Mouse (Mus musculus): ENCODE results near the gene Flywch1.
"Not testable (repeated sequence)": the region's sequence is repeated elsewhere in the genome, so short reads cannot be mapped to it uniquely, and the experiment has no call there.

Flywch1 gene

DNA sequence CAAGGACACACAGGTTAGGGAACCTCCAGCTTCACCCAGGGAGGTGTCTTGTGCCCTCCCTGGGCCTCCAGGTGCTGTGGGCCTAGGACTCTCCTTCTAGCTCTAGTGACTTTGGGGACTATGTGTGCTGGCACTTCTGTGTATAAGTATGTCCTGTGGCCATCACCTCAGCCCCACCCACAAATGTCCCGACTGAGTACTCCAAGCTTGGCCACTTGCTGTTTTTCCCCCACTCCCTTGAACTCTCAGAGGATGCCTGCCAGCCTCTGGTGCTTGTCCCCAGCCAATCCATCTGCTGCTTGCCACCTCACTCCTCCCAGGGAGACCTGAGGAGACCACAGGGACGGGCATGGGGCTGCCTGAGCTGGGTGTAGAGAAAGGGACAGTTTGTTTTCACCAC, 7.0 kb upstream of the Flywch1 start:
- DNase-seq (ENCODE audit: low read depth, low spot score) = no peak

DNA sequence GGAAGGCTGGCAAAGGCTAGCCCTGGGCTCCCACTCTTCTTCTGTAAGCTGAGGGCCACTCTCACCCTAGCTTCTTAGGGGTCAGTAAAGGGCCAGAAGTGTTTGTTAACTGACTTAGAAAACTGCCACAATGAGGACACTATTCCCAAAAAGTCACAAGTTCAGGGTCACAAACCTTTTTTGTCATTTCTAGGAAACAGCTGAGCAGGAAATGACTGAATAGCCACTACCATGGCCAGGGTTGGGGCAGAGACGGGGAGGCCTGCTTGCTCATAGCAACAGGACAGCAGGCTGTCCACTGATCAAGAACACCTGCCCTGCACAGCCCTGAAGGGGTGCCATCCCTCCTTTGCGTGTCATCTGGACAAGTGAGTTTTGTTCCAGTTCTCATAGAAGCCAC, 5.7 kb upstream of the Flywch1 start:
- DNase-seq (ENCODE audit: low read depth, low spot score) = no peak

DNA sequence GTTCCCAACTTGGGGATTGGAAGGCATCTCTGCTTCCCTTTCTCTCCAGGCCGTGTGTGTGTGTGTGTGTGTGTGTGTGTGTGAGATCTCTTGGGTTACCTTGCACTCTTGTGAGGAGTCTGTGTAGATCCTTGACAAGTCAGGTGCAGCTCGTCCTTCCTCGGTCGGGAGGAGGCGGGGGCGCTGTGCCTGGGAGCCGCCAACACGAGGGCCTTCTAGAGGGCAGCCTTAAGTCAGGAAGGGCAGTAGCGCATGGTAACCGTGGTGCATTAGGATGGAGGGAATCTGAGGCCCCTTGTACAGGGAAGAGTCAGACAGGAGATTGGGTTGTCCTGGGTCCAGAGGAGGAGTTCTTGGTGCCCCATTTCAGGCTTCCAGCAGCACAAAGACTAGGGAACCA, 4.8 kb upstream of the Flywch1 start:
- DNase-seq (ENCODE audit: low read depth, low spot score) = no peak

DNA sequence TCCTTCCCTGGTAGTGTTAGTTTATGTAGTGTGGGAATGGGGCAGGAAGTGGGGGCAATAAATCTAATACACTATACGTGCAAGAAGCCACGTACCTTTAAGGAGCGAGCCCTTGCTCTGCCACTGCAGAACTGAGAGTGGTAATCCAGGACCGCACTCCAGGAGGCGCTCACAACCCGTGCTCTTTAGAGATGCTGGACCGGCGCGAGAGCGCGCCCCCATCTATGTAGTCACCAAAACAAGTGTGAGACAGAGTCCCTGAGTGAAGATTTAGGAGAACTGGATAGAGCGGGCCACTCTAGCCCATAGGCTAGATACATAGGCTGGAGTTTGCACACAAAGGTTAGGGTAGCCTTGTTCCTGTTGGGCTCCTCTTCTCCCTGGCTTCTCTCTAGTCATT, 2.7 kb upstream of the Flywch1 start:
- peak; percentile 84 for DNase-seq (ENCODE audit: low read depth, low spot score)

DNA sequence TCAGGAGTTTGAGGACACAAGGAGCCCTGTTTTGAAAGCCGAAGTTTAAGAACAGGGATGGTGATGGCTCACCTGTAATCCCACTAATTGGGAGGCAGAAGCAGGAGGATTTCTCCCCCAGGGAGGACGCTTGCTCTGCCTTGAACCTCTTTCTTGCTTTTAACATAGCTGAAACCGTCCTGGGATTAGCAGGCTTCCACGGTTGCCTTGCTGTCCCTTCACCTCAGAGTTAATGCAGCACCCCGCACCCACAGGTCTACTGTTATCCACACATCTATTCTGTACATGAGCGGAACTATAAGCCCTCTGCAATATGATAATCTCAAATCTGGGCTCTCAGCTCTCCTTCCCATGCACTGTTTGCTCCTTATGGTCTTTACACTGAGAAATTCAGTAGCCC, 2.3 kb upstream of the Flywch1 start:
- DNase-seq (ENCODE audit: low read depth, low spot score) = no peak

DNA sequence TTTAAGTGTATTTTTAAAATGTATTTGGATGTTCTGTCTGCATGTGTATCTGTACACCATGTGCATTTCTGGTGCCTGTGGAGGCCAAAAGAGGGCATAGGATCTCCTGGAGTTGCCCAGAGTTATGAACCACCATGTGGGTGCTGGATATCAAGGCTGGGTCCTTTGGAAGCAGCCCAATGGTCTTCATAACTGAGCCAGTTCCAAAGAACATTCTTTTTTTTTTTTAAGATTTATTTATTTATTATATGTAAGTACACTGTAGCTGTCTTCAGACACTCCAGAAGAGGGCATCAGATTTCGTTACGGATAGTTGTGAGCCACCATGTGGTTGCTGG, 786 bp upstream of the Flywch1 start:
- DNase-seq (ENCODE audit: low read depth, low spot score) = not testable (repeated sequence)

DNA sequence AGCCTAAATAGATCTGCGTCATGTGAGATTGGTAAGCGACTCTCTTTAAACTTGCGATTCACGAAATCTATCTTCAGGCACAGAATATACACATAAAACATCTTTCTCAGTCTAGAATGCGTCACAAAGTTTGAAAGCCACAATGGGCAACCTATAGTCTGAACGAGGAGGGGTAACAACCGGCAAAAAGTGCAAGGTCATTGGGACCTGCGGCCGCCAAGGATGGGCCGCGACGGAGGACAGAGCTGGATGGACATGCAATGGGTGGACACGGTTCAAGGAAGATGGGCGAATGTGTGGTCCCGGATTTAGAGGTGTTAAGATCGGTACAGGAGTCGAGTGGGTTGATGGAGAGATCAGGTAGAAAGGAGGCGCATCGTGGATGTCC, 512 bp downstream of the Flywch1 start:
- no peak for DNase-seq (ENCODE audit: low read depth, low spot score)

DNA sequence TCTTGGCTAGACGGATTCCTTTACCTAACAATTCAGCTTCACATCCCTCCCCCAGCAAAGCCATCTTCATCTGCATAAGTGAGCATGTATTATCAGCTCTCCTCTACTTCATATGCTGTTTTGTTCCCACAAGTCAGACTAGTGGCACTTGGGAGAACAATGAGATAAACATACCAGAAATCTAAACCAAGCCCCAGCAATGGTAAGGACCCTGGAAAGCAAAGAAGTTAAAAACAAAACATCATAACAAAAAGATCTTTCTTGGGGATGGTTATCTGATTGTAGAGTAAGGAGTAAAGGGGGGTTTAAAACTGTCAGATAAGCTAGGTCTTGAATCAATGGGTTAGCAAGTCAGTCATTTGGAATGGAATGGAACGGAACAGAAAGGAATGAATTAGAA, 909 bp downstream of the Flywch1 start:
- DNase-seq (ENCODE audit: low read depth, low spot score) = no peak

DNA sequence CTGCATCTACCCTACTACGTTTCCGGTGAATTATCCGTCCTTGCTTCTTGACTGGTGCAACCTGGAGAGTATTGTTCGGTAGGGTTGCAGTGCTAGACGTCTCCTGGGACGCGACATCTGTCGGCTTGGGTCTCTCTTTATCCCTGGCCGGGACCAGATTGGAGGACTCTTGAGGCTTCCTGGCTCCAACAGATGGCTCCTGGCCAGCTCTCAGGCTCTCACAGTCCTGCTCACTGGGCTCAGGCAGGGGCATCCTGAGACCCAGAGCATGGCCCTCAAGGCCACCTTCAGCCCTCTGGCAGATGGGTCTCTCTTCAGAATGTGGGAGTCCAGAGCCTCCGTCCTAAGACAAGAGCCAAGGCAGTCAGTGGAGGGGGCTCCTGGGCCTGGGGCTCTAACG, 8.4 kb downstream of the Flywch1 start:
- DNase-seq (ENCODE audit: low read depth, low spot score) = no peak

DNA sequence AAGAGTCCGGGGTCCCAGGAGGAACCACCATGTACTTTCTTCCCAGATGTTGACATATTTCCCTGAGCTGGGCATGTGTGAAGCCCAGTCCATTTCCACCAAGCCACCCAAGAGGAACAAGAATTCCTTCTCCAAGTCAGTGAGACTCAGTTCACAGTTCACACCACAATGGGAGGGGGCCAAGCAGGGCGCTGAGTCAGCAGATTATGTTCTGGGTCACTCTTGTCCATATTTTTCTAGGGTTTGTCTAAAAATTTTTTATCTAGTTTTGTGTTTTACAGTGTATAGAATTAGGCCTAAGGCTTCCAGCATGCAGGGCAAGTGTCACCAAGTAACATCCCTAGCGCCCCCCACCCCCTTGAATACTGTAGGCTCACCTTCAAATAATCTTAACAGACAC, 10.2 kb downstream of the Flywch1 start:
- DNase-seq (ENCODE audit: low read depth, low spot score) = no peak

DNA sequence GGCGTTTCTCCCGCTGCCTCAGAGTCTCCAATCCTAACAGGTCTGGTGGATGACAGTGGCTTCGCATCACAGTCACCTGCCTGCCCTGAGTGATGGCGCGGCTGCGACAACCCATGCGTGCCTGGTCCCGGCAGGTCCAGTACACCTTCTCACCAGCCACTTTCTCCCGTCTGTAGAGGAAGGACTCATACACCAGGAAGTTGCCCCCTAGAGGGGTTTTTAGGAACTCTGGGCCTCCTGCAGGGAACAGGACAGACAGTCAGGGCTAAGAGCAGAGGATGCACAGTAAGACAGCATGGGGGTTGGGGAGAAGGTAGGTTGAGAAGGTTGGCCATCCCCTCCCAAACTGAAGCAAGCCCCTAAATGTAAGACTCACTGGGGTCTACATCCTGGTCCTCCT, 11.2 kb downstream of the Flywch1 start:
- no peak for DNase-seq (ENCODE audit: low read depth, low spot score)

DNA sequence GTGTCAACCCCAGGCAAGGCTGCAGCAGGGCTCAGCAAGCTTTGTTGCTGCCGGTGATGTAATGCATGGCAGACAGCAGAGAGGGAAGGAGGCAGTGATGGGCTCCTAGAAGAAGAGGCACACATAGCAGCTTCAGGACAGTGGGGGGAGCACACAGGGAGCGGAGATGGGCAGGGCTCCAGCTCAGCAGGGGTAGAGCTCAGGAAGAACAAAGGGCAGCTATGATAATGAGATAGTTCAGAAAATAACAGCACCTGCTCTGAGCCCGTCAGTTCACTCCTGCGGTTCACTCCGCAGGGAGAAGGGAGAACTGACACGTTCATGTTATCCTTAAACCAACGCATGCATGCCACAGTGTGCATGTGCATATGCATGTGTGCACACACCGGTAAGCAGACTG, 12.6 kb downstream of the Flywch1 start:
- no peak for DNase-seq (ENCODE audit: low read depth, low spot score)

DNA sequence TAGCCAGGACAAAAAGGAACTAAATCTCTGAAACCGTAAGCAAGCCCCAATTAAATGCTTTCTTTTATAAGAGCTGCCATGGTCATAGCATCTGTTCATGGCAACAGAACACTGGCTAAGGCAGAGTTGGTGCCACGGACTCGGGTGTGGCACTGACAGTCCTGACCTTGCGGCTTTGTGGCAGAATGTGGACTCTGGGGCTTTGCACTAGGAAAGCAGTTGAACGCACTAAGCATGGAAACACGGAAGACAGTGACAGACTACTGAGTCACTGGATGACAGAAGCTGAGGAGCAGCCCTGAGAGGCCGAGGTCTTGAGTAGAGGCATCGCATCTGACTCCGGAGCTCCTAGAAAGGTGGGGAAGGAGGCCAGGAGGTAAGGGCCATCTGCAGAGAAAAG, 13.8 kb downstream of the Flywch1 start:
- no peak for DNase-seq (ENCODE audit: low read depth, low spot score)

DNA sequence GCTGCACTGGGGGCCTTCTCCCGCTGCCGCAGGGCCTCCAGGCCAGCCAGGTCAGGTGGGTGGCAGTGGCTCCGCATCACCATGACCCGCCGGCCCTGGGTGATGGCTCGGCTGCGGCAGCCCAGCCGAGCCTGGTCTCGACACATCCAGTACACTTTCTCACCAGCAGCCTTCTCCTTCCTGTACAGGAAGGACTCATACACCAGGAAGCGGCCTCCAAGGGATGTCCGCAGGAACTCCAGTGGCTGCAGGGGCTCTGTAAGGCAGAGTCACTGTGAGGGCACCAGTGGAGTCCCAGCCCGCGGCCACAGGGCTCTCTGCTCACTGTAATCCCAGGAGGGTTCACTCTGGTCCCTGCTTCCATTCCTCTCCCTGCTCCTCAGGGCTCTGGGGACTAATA, 15.7 kb downstream of the Flywch1 start:
- DNase-seq (ENCODE audit: low read depth, low spot score) = no peak

DNA sequence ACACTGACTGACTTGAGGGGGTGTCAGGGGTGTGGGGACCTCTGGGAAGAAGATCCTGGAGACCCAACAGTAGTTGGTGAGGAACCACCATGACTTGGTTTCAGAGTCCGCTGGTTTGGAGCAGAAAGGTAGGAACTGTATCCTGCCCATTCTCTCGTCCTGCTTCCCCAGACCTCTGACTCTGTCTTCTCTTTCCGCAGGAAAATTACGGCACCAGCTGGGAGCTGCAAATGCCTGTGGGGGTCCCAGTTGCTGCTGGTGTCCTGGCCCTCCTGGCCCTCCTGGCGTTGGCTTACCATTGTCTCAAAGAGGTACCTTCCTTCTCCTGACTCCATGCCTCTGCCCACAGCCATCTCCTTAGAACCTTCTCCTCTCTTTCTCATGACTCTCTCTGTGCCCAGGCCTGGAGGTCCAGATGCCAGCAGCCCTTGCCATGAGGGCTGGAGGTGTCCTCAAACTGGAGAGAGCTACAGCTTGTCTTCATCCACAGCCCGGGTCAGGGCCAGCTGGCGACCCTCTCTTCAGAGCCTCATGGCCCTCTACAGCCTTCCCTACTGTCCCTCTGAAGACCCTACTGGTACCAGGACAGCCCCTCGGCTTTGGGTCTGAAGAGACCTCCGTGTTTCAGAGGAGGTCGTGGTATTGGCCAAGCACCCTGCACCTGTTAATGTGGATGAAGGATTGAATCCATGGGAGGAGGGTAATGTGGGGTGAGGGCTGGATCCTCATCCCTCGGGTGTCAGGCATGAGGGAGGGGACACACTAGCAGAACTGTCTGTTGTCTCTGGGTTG, 21.8 kb downstream of the Flywch1 start:
- DNase-seq (ENCODE audit: low read depth, low spot score) = peak; percentile 7

DNA sequence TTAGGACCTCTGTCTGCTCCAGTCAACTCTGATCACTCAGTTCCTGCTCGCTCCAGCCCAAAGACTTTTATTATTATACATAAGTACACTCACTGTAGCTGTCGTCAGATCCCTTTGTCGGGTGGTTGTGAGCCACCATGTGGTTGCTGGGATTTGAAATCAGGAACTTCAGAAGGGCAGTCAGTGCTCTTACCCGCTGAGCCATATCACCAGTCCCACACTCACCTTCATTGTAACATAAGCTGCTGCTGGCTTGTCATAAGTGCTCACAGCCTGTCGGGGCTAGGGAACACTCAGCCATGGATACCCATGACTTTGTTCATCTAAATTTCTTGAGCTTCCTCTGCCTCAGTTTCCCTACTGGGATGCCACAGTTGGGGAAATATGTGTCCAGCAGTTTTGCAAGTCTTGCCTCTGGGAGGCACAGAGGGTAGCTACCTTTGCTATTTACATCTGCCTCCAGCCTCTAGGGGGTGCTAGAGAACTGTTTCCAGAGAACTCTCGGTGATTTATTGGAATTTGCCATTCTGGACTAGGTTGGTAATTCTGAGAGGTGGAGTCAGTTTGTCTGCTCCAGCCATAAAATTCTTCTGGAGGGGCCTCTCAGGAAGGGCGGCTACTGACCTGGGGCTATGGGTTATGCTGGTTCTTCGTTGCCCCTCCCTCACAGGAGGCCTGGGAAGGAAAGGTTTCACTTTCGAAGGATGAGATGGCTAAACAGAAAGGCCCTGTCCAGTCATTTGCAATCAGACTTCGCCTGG, 22.6 kb downstream of the Flywch1 start:
- peak; percentile 92 for DNase-seq (ENCODE audit: low read depth, low spot score)

DNA sequence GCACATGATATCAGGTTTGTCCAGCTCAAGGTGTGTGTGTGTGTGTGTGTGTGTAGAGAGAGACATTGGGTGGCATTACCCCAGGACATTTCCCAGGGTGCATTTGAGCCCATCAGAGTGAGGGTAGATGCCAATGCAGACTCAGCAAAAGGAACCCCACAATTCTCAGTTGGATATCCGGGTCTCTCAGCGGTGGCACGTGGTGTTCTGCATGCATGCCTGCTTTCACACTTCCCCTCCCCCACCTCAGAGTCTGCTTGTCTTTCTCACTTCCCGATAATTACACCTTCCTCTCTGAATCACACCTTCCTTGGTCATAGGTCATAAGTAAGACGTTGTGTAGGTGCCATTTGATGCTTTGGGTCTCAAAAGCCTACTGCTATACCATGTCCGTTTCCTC, 23.4 kb downstream of the Flywch1 start:
- DNase-seq (ENCODE audit: low read depth, low spot score) = peak; percentile 92

DNA sequence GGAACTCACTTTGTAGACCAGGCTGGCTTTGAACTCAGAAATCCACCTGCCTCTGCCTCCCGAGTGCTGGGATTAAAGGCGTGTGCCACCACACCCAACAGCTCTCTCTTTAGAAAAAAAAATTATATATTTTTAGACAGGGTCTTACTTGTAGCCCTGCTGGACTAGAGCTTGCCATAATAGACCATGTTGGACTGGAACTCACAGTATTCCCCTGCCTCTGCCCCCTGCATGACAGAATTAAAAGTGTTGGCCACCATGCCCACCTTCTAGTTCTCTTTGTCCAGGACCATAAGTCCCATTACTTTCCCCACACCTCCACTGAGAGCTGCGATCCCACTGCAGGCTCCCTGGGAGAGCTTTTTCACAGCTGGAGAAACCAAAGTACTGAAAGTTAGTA, 23.9 kb downstream of the Flywch1 start:
- DNase-seq (ENCODE audit: low read depth, low spot score) = peak; percentile 30

DNA sequence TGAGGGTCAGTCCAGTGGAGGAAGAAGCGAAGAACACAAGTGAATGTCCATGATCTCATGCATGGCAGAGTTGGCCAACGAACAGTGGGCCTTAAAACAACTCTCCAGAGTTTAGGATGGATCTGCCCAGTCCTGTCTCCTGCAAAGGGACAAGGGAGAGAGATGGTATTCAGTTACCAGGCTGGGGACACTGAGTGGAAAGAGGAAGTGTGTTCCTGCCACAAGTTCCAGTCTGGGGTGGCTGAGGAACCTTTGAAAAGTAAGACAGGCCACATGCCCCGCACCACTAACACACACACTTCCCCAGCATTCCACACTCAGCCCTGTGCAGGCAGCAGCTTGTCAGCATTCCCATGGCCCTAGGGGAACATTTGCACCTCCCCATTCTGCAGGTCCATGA, 24.6 kb downstream of the Flywch1 start:
- peak; percentile 60 for DNase-seq (ENCODE audit: low read depth, low spot score)

DNA sequence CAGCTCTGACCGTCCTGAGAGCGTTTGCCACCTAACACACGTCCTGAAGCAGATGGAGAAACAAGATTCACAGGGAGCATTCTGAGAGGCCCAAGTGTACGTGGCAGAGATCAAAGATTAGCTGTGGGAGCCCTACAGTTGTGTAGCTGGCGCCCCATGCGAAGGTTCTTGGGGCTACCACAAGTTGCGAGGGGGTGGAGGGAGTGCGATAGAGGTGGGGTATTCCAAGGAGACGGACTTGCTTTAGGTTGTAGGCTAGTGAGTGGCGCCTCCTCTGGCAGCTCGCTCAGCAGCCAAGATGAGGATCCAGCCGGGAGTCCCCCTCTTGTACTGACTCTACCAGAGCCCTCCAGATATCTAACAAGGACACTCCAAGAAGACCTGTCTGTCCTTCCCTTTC, 25.1 kb downstream of the Flywch1 start:
- DNase-seq (ENCODE audit: low read depth, low spot score) = no peak

DNA sequence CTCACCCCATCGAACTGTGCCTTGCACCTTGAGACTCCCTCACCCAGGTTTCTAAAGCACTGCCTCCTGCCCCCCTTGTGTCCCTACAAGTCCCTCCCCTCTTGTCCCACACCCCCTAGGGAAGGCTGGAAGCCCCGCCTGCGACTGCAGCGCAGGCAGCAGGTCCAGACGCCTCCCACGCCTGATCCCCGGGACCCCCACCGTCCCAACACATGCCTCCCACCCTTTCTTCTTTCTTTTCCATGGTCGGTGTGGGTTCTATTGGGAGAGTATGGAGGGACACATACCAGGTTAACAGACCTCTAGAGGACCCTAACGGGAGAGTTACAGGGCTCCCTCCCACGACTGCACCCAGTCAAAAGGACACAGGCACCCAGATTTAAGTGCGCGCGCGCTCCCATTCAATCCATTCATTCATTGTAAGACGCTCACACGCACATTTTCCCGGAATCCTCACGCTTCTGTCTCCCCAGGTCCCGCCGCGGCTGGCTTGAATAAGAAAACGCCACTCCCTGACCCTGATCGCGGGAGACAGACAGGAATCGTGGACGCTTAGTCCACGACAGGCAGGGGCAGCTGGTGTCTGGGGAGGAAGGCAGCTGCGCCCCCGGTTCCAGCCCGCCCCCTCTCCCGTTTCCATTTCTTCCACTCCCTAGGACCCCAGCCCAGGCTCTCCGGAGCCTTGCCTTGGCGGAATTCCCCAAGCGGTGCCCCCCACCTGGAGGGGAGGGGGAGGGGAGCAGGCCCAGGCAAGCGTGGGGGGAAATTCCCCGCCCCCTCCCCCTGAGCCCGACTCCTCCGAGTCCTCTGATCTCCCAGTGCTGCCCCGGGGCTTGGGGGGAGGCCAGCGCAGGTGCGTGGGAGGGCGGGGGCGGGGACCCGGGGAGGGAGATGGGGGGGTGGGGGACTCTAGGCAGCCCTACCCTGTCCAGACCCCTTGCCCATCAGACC, 25.8 kb downstream of the Flywch1 start, which contains the start of gene Kremen2:
Kremen2 (minus strand) TSS at position 533 of the 951 bp plus-strand sequence.
- peak; percentile 10 for DNase-seq (ENCODE audit: low read depth, low spot score)

DNA sequence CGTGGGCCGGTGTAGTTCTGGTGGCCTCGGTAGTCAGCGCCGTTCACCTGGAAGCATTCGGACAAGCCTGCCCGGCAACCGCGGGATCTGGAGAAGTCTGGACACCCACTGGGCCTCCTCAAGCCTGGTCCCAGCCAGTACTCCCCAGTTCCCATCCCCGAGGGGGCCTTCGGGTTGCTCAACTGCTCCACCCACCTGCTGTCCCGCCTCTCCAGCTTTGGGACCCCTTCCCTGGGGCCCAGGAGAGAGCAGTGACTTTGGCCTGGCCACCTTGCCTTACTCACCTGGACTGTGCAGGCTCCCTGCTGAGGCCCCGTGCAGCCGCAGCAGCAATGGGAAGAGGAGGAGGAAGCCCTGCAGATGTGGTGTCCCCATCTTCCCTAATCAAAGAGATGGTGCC, 26.8 kb downstream of the Flywch1 start:
- no peak for DNase-seq (ENCODE audit: low read depth, low spot score)

Measured in A20 (cell line).